Mouse (Mus musculus): ENCODE data around the gene Zfp637.
A peak's percentile ranks its signal among the peaks of the same experiment; 100 is the strongest.
"Not testable (repeated sequence)": the region's sequence is repeated elsewhere in the genome, so short reads cannot be mapped to it uniquely, and the experiment has no call there.

Gene Zfp637

DNA sequence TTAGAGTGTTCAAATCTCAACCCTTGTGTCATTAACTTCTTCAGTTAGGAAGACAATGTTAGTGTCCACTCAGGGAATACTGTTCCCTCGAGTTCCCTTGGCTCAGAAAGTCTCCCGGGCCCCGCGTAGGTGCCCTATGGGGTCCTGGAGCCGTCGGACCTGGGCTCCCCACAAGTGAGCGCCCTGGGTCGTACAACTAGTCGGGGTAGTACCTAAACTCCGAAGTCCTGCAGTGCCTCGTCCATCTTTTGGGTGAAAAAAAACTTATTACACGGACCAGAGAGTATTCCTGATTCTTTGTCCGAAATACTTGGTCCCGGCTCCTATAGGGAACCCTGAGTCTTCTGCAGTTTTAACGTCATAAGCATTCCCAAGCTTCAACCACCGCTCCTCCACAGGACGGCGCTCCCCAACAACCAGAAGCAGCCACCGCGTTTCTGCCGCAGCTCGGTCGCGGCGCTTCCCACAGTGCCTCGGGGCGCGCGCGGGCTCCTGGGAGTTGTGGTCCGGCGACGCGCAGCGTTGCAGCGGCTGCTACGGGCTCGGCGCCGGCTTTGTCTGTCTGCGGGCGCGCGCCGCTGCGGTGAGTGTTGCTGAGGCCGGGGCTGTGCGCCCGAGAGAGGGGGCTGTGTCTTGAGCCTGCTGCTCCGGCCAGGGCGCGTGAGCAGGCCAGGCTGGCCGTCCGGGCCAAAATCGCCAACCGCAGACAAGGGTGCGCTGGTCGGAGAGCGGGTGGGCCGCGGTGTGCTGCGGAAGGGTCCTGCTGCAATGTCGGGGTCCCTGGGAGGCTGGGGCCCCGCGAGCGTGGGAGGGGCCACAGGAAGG is at the start of gene Zfp637:
Zfp637 (plus strand) TSS at position 495 of the 825 bp plus-strand sequence.
- peak; percentile 86 to 91 for DNase-seq (ENCODE audit: low spot score in 2 of 2)

DNA sequence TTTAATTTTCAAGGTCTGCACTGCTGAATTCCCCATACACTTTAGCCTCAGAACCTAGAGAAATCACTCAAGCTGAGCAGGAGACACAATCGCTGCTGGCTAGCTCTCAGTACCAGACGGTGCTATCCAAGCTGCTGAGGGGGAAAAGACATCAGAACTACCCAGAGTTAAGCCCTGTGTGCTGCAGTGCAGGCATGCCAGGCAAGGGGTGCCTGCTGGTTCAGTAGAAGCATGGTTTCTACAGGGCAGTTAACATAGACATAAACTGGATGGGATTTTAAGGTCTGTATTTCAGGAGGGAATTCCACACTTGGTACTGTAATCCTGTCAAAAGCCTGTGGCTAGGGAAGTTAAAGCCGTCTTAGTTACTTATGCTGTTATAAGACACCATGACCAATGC is 45.7 kb upstream of the Zfp637 start:
- DNase-seq (ENCODE audit: low spot score in 2 of 2) = no peak

GRCm38 (mm10) chr6:117800824-117801223 is 40.2 kb upstream of the Zfp637 start:
- no peak for DNase-seq (ENCODE audit: low spot score in 2 of 2)

- DNase-seq (ENCODE audit: low spot score in 2 of 2) = no peak
Measured at GRCm38 (mm10) chr6:117801801-117802200, 39.2 kb upstream of the Zfp637 start.

DNA sequence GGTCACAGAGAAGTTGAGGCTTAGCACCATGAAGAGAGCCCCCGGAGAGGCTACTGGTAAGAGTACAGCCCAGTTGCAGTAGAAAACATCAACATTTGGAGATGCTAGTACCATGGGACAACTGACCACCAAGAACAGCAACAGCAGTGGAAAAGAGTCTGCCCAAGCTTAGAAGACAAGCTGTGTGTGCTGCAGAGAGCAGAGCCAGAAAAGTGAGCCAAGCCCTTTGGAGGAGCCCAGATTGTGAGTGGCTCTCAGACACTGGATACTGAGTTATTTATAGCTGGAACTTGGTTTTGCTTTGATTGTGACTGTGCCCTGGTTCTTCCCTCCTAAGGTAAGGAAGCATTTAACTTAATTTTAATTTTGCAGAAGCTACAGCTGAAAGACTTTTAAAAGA is 33.2 kb upstream of the Zfp637 start:
- no peak for DNase-seq (ENCODE audit: low spot score in 2 of 2)

DNA sequence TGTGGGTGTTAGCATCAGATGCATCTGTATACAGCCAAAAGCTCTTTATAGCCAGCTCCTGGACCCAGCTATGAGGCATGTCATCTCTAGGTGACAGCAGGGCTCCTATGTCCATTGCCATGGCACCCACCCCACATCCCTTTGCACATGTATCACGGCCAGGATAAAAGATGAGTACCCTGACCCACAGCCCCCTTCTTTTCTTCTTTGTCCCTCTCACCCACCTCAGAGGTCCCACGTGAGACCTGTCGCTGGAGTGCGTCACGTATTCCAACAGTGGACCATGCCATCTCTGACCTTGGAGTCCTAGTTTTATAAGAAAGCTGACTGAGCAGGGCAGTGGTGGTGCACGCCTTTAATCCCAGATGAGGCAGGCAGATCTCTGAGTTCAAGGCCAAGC is 31.2 kb upstream of the Zfp637 start:
- no peak for DNase-seq (ENCODE audit: low spot score in 2 of 2)

GRCm38 (mm10) chr6:117810717-117811116 is 30.3 kb upstream of the Zfp637 start:
- no peak for DNase-seq (ENCODE audit: low spot score in 2 of 2)

DNA sequence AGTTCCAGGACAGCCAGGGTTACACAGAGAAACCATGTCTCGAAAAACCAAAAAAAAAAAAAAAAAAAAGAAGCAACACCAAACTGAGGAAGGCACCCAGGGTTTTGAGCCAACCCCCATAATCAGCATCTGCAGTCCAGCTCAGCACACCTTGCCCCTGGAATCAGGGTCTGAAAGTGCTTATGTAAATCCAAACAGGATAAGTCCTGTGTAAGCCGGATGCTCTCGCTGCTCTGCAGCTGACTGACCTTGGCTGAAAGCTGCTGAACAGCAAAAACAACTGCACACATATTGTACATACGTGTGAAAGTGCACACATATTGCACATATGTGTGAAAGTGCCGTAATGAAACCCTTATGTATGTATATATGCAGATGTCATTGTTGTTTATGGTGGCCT is 29.7 kb upstream of the Zfp637 start:
- DNase-seq (ENCODE audit: low spot score in 2 of 2) = no peak

DNA sequence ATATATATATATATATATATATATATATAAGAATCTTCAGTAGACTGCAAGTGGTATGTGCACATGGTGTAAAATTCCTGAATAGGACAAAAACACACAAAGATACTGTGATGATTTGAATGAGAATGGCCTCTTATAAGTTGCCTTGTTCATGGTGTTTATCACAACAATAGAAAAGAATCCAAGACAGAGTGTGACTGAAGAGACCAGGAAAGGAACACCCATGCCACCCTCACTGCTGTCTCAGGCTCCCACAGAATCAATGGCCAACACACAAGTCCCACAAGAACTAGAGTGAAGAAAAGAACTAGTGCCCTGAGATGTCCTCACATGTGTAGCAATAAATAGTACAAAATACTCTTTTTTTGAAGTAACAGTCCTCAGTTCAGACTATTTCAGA is 26.3 kb upstream of the Zfp637 start:
- DNase-seq (ENCODE audit: low spot score in 2 of 2) = no peak

DNA sequence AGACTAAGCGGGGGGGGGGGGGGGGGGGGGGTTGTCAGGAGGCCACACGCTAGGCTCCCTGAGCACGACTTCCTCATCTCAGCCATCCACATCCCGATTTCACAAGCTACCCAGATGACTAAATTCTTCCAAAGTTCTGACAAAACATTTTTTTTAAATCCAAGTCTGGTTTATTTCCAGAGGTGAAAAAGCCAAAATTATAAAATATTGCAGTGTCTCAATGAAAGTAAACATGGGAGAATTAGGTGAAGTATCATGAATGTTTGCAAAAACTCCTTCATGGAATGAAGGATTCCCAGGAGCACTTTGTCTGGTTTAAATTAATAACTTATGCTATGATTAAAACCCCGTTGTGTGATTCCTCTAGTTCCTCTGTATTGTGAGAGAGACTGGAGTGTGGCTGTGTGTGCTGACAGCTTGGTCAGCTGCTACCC is 23.9 kb upstream of the Zfp637 start:
- DNase-seq (ENCODE audit: low spot score in 2 of 2) = no peak

- no peak for DNase-seq (ENCODE audit: low spot score in 2 of 2)
Measured at GRCm38 (mm10) chr6:117820327-117820726, 20.7 kb upstream of the Zfp637 start.

- DNase-seq (ENCODE audit: low spot score in 2 of 2) = peak in 1 of 2 experiments; percentile 62
Measured at GRCm38 (mm10) chr6:117825369-117825768, 15.6 kb upstream of the Zfp637 start.

DNA sequence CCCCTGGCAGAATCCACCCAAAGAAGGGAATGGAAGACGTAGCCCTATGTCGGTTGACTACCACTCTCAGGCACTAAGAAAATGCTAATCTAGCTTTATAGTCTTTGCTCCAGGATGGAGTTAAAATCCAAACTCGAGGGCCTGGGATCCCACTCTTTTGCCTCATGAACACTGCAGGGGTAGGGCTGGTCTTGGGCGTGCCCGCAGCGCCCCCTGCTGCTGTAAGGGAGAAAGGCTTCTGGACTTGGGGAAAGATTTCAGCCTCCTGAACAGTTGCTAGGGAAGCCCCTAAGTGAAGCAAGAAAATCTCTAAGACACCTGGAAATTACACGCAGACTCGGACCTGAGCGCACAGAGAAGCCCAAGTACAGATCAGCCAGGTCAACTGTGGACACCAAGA is 12.7 kb upstream of the Zfp637 start:
- DNase-seq (ENCODE audit: low spot score in 2 of 2) = peak in 1 of 2 experiments; percentile 53

DNA sequence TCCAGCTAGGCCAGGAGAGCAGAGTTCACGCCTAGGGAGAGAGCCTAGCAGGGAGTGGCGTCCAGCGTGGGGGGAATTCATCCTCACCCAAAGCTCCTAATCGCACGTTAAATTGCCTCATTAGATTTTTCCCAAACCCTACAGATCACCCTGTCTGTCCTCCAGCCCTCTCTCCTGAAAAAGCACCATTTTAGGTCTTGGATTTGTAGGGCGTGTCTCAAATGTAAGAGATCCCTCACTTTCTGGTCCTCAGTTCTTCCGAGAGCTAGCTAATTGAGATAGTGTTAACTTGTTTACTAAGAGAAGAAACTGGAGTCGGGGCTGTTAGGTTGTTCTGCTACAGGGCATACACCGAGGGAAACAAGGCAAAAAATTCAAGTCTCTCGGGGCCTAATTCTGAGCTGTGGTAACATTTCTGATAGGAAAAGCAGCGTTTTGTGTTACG is 553 bp downstream of the Zfp637 start:
- no peak for DNase-seq (ENCODE audit: low spot score in 2 of 2)

DNA sequence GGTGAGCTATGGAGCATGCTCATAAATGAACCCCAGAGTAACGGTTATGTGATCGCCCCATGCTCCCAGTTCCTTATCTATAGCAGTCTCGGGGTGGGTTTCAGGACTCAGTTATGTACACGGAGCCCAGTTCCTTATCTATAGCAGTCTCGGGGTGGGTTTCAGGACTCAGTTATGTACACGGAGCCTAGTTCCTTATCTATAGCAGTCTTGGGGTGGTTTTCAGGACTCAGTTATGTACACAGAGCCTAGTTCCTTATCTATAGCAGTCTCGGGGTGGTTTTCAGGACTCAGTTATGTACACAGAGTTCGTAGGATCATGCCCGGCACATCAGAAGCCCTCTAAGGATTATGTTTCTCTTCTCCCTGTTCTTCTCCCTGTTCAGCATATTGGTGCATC is 3.6 kb downstream of the Zfp637 start:
- no peak for DNase-seq (ENCODE audit: low spot score in 2 of 2)

DNA sequence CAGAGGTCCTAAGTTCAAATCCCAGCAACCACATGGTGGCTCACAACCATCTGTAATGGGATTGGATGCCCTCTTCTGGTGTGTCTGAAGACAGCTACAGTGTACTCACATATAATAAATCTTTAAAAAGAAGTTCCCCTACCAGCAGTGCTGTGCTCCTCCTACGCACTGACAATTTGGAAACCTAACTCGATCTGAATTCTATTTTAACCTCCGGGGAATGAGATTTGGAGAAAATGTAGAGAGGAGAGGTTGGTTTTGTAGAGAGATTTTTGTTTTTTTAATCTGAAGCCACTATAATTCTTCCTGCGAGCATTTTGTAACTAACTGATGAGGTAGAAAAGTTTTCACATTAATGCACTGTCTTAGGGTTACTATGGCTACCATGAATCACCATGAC is 5.7 kb downstream of the Zfp637 start:
- not testable (repeated sequence) for DNase-seq (ENCODE audit: low spot score in 2 of 2)

- no peak for DNase-seq (ENCODE audit: low spot score in 2 of 2)
Measured at GRCm38 (mm10) chr6:117847772-117848171, 6.8 kb downstream of the Zfp637 start.

- DNase-seq (ENCODE audit: low spot score in 2 of 2) = no peak
Measured at GRCm38 (mm10) chr6:117848577-117848976, 7.6 kb downstream of the Zfp637 start.

- DNase-seq (ENCODE audit: low spot score in 2 of 2) = no peak
Measured at GRCm38 (mm10) chr6:117851747-117852146, 10.8 kb downstream of the Zfp637 start.

- no peak for DNase-seq (ENCODE audit: low spot score in 2 of 2)
Measured at GRCm38 (mm10) chr6:117857990-117858389, 17.0 kb downstream of the Zfp637 start.

DNA sequence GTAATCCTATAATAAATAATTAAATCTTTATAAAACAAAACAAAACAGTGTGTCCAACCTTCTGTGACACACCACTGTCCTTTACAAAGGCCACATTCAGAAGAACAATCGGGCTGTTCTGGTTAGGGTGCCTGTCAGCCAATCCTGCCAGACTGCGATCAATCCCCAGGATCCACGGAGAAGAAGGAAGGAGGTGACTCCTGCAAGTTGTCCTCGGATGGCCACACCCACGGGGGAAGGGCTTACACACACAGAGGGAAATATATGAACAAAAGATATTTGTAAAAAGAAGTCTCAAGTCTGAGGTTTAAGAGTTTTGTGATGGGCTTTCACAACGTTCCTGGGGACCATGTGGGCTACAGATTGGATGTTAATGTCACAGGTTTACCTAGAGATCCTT is 20.9 kb downstream of the Zfp637 start, which contains the start of gene Zfp239:
Zfp239 (plus strand) TSS at position 253 of the 400 bp plus-strand sequence.
- no peak for DNase-seq (ENCODE audit: low spot score in 2 of 2)

DNA sequence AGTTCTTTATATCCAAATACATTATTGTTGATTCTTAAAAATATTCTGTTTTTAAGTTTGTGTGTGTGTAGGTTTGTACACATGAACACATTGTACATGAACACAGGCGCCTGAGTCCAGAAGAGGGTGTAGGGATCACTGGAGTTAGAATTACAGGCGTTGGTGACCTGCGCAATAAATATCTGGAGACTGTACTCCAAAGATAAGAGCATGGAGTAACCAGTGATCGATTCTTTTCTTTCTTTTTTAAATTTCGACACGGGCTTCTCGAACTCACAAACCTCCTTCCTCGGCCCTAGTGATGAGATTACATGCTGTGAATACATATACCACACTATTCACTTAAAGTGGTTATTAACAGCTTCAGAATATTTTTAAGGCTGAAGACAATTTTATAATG is 21.5 kb downstream of the Zfp637 start:
- DNase-seq (ENCODE audit: low spot score in 2 of 2) = no peak

DNA sequence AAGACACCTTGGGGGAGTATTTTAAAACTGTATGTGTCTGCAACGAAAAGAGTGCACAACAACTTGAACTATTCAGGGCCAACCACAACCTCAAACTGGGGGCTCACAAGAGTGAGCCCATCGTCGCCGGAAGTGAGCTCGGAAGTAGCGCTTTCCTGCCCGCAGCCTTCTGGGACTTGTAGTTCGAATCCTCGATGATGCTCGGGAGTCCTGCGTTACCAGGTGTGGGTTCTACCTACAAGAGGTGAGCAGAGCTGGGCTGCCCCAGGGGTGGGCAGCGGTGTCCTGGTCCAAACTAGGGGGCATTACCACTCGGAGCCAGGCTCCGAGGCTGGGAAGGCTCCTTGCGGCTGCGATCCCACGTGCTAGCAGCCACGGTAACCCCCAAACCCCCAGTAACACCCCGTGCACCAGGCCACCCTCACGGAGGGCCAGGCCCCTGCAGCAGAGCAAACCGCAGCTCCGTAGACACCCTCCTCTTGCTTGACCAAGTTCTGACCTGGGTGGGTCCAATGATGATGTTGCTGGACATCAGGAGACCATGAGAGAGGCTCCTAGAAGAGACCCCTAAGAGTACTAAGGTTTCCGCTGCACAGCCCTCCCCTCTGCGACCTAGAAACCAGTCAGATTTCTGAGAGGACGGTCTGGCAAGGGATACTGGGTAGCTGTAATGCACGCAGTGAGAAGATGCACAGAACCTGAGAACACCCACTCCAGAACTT is 22.1 kb downstream of the Zfp637 start:
- peak; percentile 56 to 67 for DNase-seq (ENCODE audit: low spot score in 2 of 2)

Data from thymus, postnatal 10 days (tissue).